In the genomic region with DNA sequence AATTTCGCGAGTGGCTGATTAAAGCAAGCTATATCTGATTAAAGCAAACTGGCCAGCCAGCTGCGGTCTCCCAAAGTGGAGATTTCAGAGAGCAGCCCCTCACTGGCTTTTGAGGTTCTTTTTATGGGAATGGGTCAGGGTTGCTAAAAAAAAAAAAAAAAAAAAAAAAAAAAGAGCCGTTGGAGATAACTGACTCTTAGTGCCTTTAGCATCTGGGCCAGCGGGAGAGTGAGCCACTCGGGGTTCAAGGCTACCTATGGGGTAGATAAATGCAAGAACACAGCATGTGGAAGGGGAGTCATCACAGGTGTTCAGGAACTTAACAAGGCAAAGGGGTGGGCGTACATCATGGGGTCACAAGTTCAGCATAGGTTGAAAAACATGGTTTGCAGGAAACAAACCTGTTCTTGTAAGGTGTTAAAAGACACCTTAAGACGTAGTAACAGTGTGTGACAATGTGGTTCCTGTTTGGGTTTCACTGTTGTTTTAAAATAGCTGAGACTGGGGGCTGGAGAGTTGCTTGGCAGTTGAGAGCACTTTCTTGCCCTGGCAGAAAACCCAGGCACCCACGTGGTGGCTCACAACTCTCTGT, we compare ENCODE assay signal across 14 mouse cellular contexts. TPM values are rescaled to one million over a fixed set of nuclear protein-coding genes. Genes with fewer than 3 reads are reported as not detected.
DNase-seq lines count a peak whose midpoint lies in the region; ATAC-seq and TF ChIP-seq lines count a peak whose summit lies in the region.
"Had no signal": no experiment of that assay in that cellular context is flagged by ENCODE, and none has a peak within 500 bp of the region (broad histone marks: within the 10 kb centered on the region; RNA-seq: fewer than 3 reads in every experiment).

No protein-coding gene starts in this region.

- no peak for ATAC-seq in liver, embryonic 12.5 days
- no peak for ATAC-seq in liver, embryonic 11.5 days (replicated peaks; ENCODE audit: low FRiP score)
- ATAC-seq in limb, embryonic 12.5 days (ENCODE audit: insufficient number of reproducible peaks, insufficient read depth, low FRiP score, low TSS enrichment, low read depth): no peak

- DNase-seq in gastrocnemius, adult 2 months: no peak
- no peak for DNase-seq in gastrocnemius, adult 18-20 months (ENCODE audit: low spot score)
- no peak for DNase-seq in liver, embryonic 11.5 days (ENCODE audit: low spot score)
- no peak for DNase-seq in c-Kit-positive CD71-positive TER-119-positive erythroid progenitor cells, embryonic 14.5 days (ENCODE audit: low spot score)
- DNase-seq in spleen, adult 12 weeks (ENCODE audit: low spot score): no peak
- DNase-seq: cerebellum, adult 11 months; heart, adult 2 months; heart, postnatal 36 days; lung, adult 18-20 months; thymus, adult 2 months had no signal

- peaks cover 25% of the 10 kb centered on the region for H3K36me3 ChIP-seq in liver, embryonic 12.5 days
- peaks cover 13% of the 10 kb centered on the region for H3K36me3 ChIP-seq in liver, embryonic 11.5 days (ENCODE audit: control insufficient read depth, insufficient read depth, low read length)
- peaks cover 23% of the 10 kb centered on the region for H3K36me3 ChIP-seq in ES-Bruce4 (ENCODE audit: control insufficient read depth, insufficient read depth, low read length, poor library complexity, severe bottlenecking)
- H3K36me3 ChIP-seq in limb, embryonic 12.5 days: peaks cover 23% of the 10 kb centered on the region

- intact Hi-C loops in gastrocnemius, adult 2 months (cut with DNase I): no loop called here

- no peak for TF ChIP-seq POLR2A in ES-Bruce4 (IDR thresholded peaks at IDR 0.05; ENCODE audit: insufficient read depth, low read length)

- H3K9me3 ChIP-seq in liver, embryonic 12.5 days (replicated peaks): no peaks in the 10 kb centered on the region
- no peaks in the 10 kb centered on the region for H3K9me3 ChIP-seq in liver, embryonic 11.5 days (ENCODE audit: control insufficient read depth, low read length)
- H3K9me3 ChIP-seq in ES-Bruce4 (replicated peaks; ENCODE audit: control insufficient read depth, insufficient read depth, low read length, poor library complexity, severe bottlenecking): no peaks in the 10 kb centered on the region
- no peaks in the 10 kb centered on the region for H3K9me3 ChIP-seq in limb, embryonic 12.5 days

- H3K4me1 ChIP-seq in liver, embryonic 12.5 days: peaks cover 34% of the 10 kb centered on the region
- peaks cover 13% of the 10 kb centered on the region for H3K4me1 ChIP-seq in liver, embryonic 11.5 days (replicated peaks; ENCODE audit: control insufficient read depth, insufficient read depth, low read length)
- H3K4me1 ChIP-seq in ES-Bruce4 (ENCODE audit: control insufficient read depth, insufficient read depth, low read length): peaks cover 6% of the 10 kb centered on the region
- peaks cover 22% of the 10 kb centered on the region for H3K4me1 ChIP-seq in limb, embryonic 12.5 days (replicated peaks)

- no peaks in the 10 kb centered on the region for H3K27me3 ChIP-seq in liver, embryonic 12.5 days (replicated peaks)
- H3K27me3 ChIP-seq in liver, embryonic 11.5 days (replicated peaks; ENCODE audit: control insufficient read depth, insufficient read depth, low read length): no peaks in the 10 kb centered on the region
- H3K27me3 ChIP-seq in ES-Bruce4 (ENCODE audit: control insufficient read depth, insufficient read depth, low read length, poor library complexity, severe bottlenecking): no peaks in the 10 kb centered on the region
- H3K27me3 ChIP-seq in limb, embryonic 12.5 days: no peaks in the 10 kb centered on the region

- H3K9ac ChIP-seq in liver, embryonic 12.5 days: peak overlapping the region; percentile 84
- H3K9ac ChIP-seq in liver, embryonic 11.5 days (ENCODE audit: low read depth, low read length): no peak overlapping the region
- peak overlapping the region; percentile 66 for H3K9ac ChIP-seq in ES-Bruce4 (ENCODE audit: low read depth, poor library complexity, severe bottlenecking)
- no peak overlapping the region for H3K9ac ChIP-seq in limb, embryonic 12.5 days (replicated peaks)

- H3K4me3 ChIP-seq in gastrocnemius, adult 2 months: no peak overlapping the region
- no peak overlapping the region for H3K4me3 ChIP-seq in liver, embryonic 12.5 days
- H3K4me3 ChIP-seq in liver, embryonic 11.5 days (ENCODE audit: low read depth, low read length): no peak overlapping the region
- peak overlapping the region; percentile 31; the same call in 1 of the 2 replicates for H3K4me3 ChIP-seq in ES-Bruce4 (ENCODE audit: low read depth, low read length)
- no peak overlapping the region for H3K4me3 ChIP-seq in limb, embryonic 12.5 days (replicated peaks)

- no peak for TF ChIP-seq EP300 in ES-Bruce4 (IDR thresholded peaks at IDR 0.05; ENCODE audit: insufficient read depth, low read depth, low read length)

- H3K4me2 ChIP-seq in liver, embryonic 12.5 days: peak overlapping the region; percentile 85
- no peak overlapping the region for H3K4me2 ChIP-seq in liver, embryonic 11.5 days
- H3K4me2 ChIP-seq in limb, embryonic 12.5 days: no peak overlapping the region

- no peak for TF ChIP-seq CTCF in gastrocnemius, adult 2 months (IDR thresholded peaks at IDR 0.05)
- TF ChIP-seq CTCF in ES-Bruce4 (IDR thresholded peaks at IDR 0.05; ENCODE audit: low read depth, low read length): no peak

- H3K27ac ChIP-seq in gastrocnemius, adult 2 months: peak overlapping the region; percentile 77; the same call in 1 of the 2 replicates
- peak overlapping the region; percentile 79; the same call in 1 of the 2 replicates for H3K27ac ChIP-seq in liver, embryonic 12.5 days
- H3K27ac ChIP-seq in liver, embryonic 11.5 days (ENCODE audit: low read depth, low read length): no peak overlapping the region; the same call in 1 of the 2 replicates
- H3K27ac ChIP-seq in ES-Bruce4 (ENCODE audit: insufficient read depth, low read length): peak overlapping the region; percentile 66
- 0 out of 2 replicates have a peak overlapping the region, but pooled peaks have one; percentile 42 for H3K27ac ChIP-seq in limb, embryonic 12.5 days
- H3K27ac ChIP-seq: layer of hippocampus, adult 2 months had no signal

- 66% methylated on average over 9 of the region's 9 CpGs for WGBS in liver, embryonic 12.5 days (ENCODE audit: insufficient replicate concordance)
- 76% methylated on average over 9 of the region's 9 CpGs for WGBS in liver, embryonic 11.5 days
- WGBS in limb, embryonic 12.5 days: 76% methylated on average over 9 of the region's 9 CpGs

RNA-seq across cellular contexts. Expression of a gene that starts 0.9 kb away (rescaled TPM):
- total RNA-seq in gastrocnemius, adult 2 months (2021): not detected
- not detected for total RNA-seq in gastrocnemius, adult 18-20 months (2021)
- 68.0 and 73.9 TPM in 2 replicates for polyA plus RNA-seq in liver, embryonic 12.5 days (2016; fragmentation: Nextera tagmentation; extraction: Ambion mirVana)
- polyA plus RNA-seq in liver, embryonic 11.5 days (2014; fragmentation: Nextera tagmentation; extraction: Ambion mirVana): 71.1 and 71.7 TPM in 2 replicates
- 132 and 141 TPM in 2 replicates for polyA plus RNA-seq in ES-Bruce4 (2011; ENCODE audit: insufficient read depth, insufficient read length, low read depth, missing spikeins)
- 69.0 and 71.0 TPM in 2 replicates for polyA plus RNA-seq in limb, embryonic 12.5 days (2016; fragmentation: Nextera tagmentation; extraction: Ambion mirVana)

RNA-seq across cellular contexts. Expression of a gene that starts 31.1 kb away (rescaled TPM):
- total RNA-seq in gastrocnemius, adult 2 months (2021): 10 to 100 TPM; 10.7 to 12.3 TPM
- total RNA-seq in gastrocnemius, adult 18-20 months (2021): 10 to 100 TPM; 11.2 to 12.6 TPM
- 36.4 and 38.0 TPM in 2 replicates for polyA plus RNA-seq in liver, embryonic 12.5 days (2016; fragmentation: Nextera tagmentation; extraction: Ambion mirVana)
- polyA plus RNA-seq in liver, embryonic 11.5 days (2014; fragmentation: Nextera tagmentation; extraction: Ambion mirVana): 27.8 and 30.9 TPM in 2 replicates
- 35.8 and 38.7 TPM in 2 replicates for polyA plus RNA-seq in ES-Bruce4 (2011; ENCODE audit: insufficient read depth, insufficient read length, low read depth, missing spikeins)
- polyA plus RNA-seq in limb, embryonic 12.5 days (2016; fragmentation: Nextera tagmentation; extraction: Ambion mirVana): 27.2 and 28.1 TPM in 2 replicates

RNA-seq across cellular contexts. Expression of a gene that starts 51.6 kb away (rescaled TPM):
- total RNA-seq in gastrocnemius, adult 2 months (2021): 1 to 10 TPM; 2.9 to 4.0 TPM
- total RNA-seq in gastrocnemius, adult 18-20 months (2021): 1 to 10 TPM; 4.8 to 4.9 TPM
- 13.7 and 14.6 TPM in 2 replicates for polyA plus RNA-seq in liver, embryonic 12.5 days (2016; fragmentation: Nextera tagmentation; extraction: Ambion mirVana)
- 21.2 and 21.6 TPM in 2 replicates for polyA plus RNA-seq in liver, embryonic 11.5 days (2014; fragmentation: Nextera tagmentation; extraction: Ambion mirVana)
- 24.7 and 29.4 TPM in 2 replicates for polyA plus RNA-seq in ES-Bruce4 (2011; ENCODE audit: insufficient read depth, insufficient read length, low read depth, missing spikeins)
- 0.87 and 4.3 TPM in 2 replicates for polyA plus RNA-seq in limb, embryonic 12.5 days (2016; fragmentation: Nextera tagmentation; extraction: Ambion mirVana)

Comparison
In these comparisons a context has a peak if more than half of its experiments do, and no peak if none do; other contexts are left out.
1. H3K9ac ChIP-seq: peak in liver, embryonic 12.5 days (single experiment) and ES-Bruce4 (single experiment); none in liver, embryonic 11.5 days (single experiment) and limb, embryonic 12.5 days (single experiment).